Mouse (Mus musculus): ENCODE data around the gene Itga6.

GRCm38 (mm10) chr2:71767019-71767610, 21.7 kb downstream of the Itga6 start:
- no peak for TF ChIP-seq ZMIZ1 (IDR thresholded peaks at IDR 0.05; ENCODE audit: low read depth, low read length)
- no peak for TF ChIP-seq EP300 (IDR thresholded peaks at IDR 0.05; ENCODE audit: low read depth in 1 of 2, low read length in 2 of 2)
- TF ChIP-seq MEF2A (IDR thresholded peaks at IDR 0.05; ENCODE audit: extremely low read depth, insufficient replicate concordance, low read depth, low read length, poor library complexity, severe bottlenecking): no peak
- no peak for TF ChIP-seq POLR2A (IDR thresholded peaks at IDR 0.05; ENCODE audit: control insufficient read depth in 1 of 2, insufficient read depth in 1 of 2, low read depth in 1 of 2, low read length in 2 of 2, poor library complexity in 1 of 2)
- no peak for TF ChIP-seq BHLHE40 (IDR thresholded peaks at IDR 0.05; ENCODE audit: borderline replicate concordance, low read depth, low read length)
- no peak for TF ChIP-seq ETS1 (IDR thresholded peaks at IDR 0.05; ENCODE audit: low read depth, low read length)
- TF ChIP-seq E2F4 (IDR thresholded peaks at IDR 0.05; ENCODE audit: borderline replicate concordance, low read depth, low read length): no peak
- TF ChIP-seq CTCF (IDR thresholded peaks at IDR 0.05 in 2 of 3, conservative IDR thresholded peaks at IDR 0.05 in 1 of 3; ENCODE audit: control insufficient read depth in 1 of 3, insufficient read depth in 1 of 3, low read depth in 2 of 3, low read length in 3 of 3, poor library complexity in 1 of 3, severe bottlenecking in 1 of 3): no peak
- no peak for TF ChIP-seq KAT2A (conservative IDR thresholded peaks at IDR 0.05; ENCODE audit: low read depth, low read length)
- TF ChIP-seq TAL1 (IDR thresholded peaks at IDR 0.05; ENCODE audit: low read length): no peak
- no peak for TF ChIP-seq RAD21 (IDR thresholded peaks at IDR 0.05; ENCODE audit: low read depth, low read length)
- no peak for TF ChIP-seq MXI1 (IDR thresholded peaks at IDR 0.05; ENCODE audit: low read depth, low read length)
- TF ChIP-seq TCF12 (IDR thresholded peaks at IDR 0.05; ENCODE audit: low read depth, low read length): no peak
- no peak for TF ChIP-seq SMC3 (IDR thresholded peaks at IDR 0.05; ENCODE audit: low read depth, low read length)
